Mouse (Mus musculus): Measurements from ENCODE around the gene Tnfrsf13c.

DNA sequence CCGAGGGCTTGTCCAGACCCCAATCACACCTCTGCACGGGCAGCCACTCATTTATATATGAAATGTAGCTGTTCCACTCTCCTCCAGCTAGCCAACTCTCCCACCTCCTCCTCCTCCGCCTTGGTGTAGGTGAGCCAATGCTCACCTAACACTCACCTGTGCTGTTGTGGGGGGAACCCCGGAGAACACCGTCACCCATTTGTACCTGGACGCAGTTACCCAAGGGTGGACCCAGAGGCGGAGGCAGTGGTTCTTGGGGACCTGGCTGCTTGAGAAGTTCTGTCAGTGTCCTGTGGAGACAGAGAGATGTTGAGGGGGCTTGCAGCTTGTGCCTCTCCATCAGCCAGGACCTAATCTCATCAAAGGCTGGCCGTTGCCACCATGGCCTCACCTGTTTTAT, 15.9 kb downstream of the Tnfrsf13c start:
- TF ChIP-seq POLR2A (IDR thresholded peaks at IDR 0.05; ENCODE audit: insufficient read depth, low read length) (no peak), CTCF (IDR thresholded peaks at IDR 0.05; ENCODE audit: low read depth, low read length) (no peak), EP300 (IDR thresholded peaks at IDR 0.05; ENCODE audit: insufficient read depth, low read depth, low read length) (no peak)
